Mouse (Mus musculus): Measurements from ENCODE around the gene Stoml3.

The Stoml3 gene

GRCm38 (mm10) chr3:53483414-53484059 lies 4.9 kb upstream of the Stoml3 start:
- no peak for DNase-seq

- no peak for DNase-seq
Observed at GRCm38 (mm10) chr3:53486561-53486960, 1.9 kb upstream of the Stoml3 start.

GRCm38 (mm10) chr3:53486996-53487576 lies 1.4 kb upstream of the Stoml3 start:
- no peak for DNase-seq

GRCm38 (mm10) chr3:53498351-53498905 lies 10.0 kb downstream of the Stoml3 start:
- no peak for DNase-seq

GRCm38 (mm10) chr3:53502428-53502827 lies 14.0 kb downstream of the Stoml3 start:
- no peak for DNase-seq

DNA sequence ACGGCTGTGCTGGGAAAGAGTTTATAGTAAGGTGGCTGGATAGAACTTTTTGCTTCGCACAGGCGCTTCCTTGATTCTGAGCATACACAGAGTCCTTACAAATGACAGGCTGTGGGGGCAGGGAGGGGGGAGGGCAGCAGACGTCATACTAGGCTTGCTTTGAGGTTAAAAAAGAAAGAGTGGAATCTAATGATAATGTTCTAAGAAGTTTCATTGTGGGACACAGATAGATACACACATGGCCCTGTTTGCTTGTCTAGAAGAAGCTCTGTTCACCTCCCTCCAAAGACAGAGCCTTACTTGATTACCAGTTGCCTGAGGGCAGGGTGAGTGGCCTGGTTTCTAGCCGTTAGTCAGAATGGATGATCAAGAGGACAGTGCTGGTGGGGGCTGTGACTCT lies 24.6 kb downstream of the Stoml3 start:
- no peak for DNase-seq

DNA sequence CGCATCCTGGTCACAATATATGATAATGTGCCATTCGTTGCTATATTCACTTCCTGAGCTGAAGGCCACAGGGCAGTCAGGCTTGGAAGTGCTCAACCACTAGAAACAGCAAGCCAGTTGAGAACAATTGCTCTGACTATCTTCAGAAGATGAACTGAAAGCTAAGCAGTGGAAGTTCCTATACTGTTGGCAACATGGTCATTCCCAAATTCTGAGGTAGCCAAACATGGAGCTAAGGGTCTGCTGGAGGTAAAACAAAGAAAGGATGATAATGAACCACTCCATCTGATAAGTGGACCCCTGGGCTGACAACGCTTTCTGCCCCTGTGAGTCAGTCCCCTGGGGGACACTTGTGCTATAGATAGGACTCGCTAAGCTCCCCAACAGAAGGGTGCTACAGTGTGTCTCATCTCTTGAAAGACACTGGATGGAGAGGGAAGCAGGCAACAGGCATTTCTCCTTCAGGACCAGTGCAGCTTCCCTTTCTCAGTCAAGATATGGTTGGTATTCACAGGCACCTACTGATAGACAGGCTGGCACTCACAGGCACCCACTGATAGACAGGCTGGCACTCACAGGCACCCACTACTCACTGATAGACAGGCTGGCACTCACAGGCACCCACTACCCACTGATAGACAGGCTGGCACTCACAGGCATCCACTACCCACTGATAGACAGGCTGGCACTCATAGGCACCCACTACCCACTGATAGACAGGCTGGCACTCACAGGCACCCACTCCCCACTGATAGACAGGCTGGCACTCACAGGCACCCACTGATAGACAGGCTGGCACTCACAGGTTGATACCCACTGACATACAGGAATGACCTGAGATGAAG lies 26.0 kb downstream of the Stoml3 start:
- no peak for DNase-seq

DNA sequence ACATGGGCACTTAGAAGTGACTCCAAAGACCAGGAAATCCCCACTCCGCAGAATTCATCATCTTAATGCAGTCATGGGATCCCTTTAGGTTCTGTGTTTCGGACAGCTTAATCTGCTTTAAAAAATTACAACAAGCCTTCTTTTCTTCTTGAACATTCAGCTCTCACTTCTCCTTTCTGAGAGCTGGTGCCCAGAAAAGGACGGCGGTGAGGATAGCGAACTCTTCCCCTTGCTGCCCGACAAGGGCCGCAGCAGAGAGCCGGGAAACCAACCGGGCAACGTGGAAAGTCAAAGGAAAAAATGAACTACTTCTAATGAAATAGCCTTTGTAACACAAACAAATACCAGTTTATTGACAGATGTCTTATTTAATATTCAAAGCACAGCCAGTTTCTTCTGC lies 34.3 kb downstream of the Stoml3 start:
- no peak for DNase-seq

GRCm38 (mm10) chr3:53525737-53526136 lies 37.3 kb downstream of the Stoml3 start:
- peak; percentile 39 for DNase-seq

DNA sequence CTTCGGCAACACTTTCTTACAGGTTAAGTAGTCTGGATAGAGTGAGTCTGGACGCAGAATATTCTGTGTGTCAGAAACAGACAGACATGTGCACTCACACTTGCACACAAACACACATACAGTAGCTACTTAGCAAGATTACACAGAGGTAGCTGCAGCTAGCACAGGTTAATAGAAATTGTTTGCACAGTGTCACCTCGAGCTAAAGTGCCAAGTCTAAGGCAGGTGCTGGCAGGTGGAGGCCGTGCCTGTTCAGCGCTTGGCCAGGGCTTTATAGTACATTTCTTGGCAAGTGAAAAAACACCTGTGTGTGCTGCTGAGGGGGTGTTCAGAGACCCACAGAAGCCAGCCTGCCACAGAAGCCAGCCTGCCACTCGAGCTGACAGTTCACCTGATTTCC lies 41.9 kb downstream of the Stoml3 start:
- DNase-seq = no peak

DNA sequence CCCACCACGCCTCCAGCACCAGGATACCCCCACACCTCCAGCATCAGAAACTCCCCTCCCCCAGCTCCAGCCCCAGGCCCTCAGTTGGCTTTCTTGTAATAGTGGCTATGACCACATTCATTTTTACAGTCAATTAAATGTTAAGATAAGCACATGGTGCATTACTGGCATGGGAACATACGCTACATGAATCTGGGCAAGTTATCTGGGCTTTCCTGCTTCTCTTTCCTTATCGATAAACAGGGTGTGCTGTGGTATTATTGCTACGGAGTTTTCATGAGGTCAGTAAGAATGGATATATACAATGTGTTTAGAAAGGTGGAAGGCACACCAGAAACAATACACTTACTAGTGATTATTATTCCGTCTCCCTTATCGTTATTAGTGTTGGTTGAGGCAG lies 43.6 kb downstream of the Stoml3 start:
- DNase-seq = no peak

- DNase-seq = no peak
Observed at GRCm38 (mm10) chr3:53552691-53553090, 64.2 kb downstream of the Stoml3 start.

- DNase-seq = no peak
Observed at GRCm38 (mm10) chr3:53555031-53555952, 66.8 kb downstream of the Stoml3 start.

DNA sequence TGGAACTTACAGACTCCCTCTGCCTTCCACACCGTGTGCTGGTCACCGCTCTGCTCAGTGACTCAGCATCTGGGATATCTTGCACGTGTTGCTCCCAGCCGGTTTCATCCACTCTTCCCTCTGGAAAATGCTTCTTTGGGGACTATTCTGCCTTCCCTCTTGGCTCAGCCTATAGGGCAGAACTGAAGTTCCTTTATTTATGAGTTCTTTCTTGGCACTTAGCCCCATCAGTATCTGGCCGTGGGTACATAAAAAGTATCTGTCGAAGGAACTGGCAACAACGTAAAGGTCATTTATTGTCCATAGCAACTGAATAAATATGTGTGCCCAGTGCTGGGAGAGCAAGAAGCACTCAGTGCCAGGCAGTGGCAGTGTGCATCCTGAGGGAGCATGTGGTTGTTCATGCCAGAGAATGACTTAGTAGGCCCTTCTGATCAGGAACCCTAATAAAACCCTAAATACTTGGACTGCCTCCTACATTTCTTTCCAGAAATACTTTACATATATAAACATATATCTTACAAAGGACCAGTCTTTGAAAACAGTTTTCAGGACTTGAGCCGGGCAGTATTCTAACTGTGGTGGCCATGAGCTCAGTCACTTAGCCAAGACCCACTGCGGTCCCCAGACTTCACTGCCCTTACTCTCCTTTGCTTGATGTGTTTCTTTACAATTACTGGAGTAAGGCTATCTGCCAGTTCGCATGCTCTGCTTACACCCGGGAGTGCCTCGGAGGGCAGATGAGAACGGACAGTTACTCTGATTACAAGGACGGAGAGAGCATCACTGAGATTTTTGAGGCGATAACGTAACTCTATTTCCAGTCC lies 69.1 kb downstream of the Stoml3 start:
- DNase-seq = no peak

Data from cerebellum, adult 9-10 months (tissue).